Mouse (Mus musculus) left cerebral cortex, postnatal 4 days (tissue): ENCODE measurements around the gene Tm9sf1. TPM values are rescaled to one million over a fixed set of nuclear protein-coding genes. Genes with fewer than 3 reads are reported as not detected.

Experiments
- DNase-seq: peaks from one replicate; pipeline ENCODE4 v3.0.0-alpha.2; 2022
- intact Hi-C: fragments of 180-260 bp; cut with DNase I; formaldehyde crosslinking; loops from one replicate; pipeline ENCODE4 v1.15.1; 2025
- total RNA-seq, 2 experiments: library from RNA; stranded (reverse); gene quantifications; 2 replicates each; pipeline ENCODE4 v1.2.3; 2021

Gene Tm9sf1
- 10 to 100 TPM; 35.3 to 41.1 TPM for total RNA-seq

GRCm38 (mm10) chr14:55643060-55643907, at the start of gene Tm9sf1:
TSS of gene Tm9sf1 (minus strand) at chr14:55643806.
- intact Hi-C loops: no loop called here
- peak; percentile 80 for DNase-seq

DNA sequence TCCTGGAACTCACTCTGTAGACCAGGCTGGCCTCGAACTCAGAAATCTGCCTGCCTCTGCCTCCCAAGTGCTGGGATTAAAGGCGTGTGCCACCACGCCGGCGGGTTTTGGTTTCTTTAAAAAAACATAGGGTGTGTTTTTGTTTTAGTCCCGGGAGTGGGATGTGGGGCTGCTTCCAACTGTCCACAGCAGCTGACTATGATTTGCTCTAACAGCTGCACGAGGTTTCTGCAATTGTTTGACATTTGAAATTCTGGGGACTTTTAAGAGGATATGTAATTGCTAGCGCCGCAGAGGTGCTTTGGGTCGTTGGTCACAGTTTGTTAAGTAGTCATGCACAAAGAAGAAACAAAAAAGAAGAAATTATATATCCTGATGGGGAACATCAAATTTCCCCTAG, 45.8 kb upstream of the Tm9sf1 start:
- DNase-seq: no peak
- intact Hi-C loops: loop anchor here (10.0 kb wide), 1 partner anchor 215 kb away; the partner anchor contains the start of gene Sdr39u1

DNA sequence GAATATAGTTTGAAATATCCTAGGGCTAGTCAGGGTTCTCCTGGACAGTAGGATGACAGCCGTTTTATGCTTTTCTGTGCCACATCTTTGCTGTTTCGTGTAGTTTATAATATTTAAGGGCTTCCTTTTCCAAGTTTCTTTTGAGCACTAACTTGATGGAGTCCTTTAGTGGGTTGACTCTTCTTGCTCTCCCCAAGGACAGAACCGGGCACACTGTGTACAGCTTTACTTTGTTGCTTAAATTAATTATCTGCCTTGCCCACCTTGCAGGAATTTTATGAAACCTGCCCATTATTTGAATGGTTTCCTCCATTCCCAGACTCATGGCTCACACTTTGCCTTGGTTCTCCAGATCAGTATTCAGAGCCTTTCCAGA, 38.5 kb upstream of the Tm9sf1 start:
- intact Hi-C loops: loop anchor here (10.0 kb wide), 1 partner anchor 223 kb away; the partner anchor contains the start of gene Sdr39u1
- DNase-seq: no peak

GRCm38 (mm10) chr14:55681160-55682117, 37.8 kb upstream of the Tm9sf1 start, which contains the start of gene Tinf2:
TSS of gene Tinf2 (minus strand) at chr14:55681820.
- DNase-seq: peak; percentile 95
- intact Hi-C loops: loop anchor here (10.0 kb wide), 1 partner anchor 223 kb away; the partner anchor contains the start of gene Sdr39u1

DNA sequence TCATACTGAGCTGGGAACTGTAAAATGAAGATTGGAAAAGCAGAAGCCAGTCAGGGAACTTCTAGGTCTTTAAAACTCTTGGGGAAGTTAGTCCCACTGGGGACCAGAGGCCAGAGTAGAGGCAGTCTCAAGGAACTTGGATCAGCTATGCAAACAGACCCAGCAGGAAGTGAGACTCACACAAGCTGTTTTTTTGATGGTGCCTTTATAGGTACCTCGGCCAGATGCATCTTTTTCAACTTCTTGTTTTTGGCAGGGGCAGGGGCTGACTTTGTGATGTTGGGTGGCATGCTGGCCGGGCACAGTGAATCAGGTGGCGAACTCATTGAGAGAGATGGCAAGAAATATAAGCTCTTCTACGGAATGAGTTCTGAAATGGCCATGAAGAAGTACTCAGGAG, 34.0 kb upstream of the Tm9sf1 start:
- intact Hi-C loops: no loop called here
- DNase-seq: no peak

- no peak for DNase-seq
- intact Hi-C loops: no loop called here
These were observed 29.1 kb upstream of the Tm9sf1 start for GRCm38 (mm10) chr14:55672741-55673060.

DNA sequence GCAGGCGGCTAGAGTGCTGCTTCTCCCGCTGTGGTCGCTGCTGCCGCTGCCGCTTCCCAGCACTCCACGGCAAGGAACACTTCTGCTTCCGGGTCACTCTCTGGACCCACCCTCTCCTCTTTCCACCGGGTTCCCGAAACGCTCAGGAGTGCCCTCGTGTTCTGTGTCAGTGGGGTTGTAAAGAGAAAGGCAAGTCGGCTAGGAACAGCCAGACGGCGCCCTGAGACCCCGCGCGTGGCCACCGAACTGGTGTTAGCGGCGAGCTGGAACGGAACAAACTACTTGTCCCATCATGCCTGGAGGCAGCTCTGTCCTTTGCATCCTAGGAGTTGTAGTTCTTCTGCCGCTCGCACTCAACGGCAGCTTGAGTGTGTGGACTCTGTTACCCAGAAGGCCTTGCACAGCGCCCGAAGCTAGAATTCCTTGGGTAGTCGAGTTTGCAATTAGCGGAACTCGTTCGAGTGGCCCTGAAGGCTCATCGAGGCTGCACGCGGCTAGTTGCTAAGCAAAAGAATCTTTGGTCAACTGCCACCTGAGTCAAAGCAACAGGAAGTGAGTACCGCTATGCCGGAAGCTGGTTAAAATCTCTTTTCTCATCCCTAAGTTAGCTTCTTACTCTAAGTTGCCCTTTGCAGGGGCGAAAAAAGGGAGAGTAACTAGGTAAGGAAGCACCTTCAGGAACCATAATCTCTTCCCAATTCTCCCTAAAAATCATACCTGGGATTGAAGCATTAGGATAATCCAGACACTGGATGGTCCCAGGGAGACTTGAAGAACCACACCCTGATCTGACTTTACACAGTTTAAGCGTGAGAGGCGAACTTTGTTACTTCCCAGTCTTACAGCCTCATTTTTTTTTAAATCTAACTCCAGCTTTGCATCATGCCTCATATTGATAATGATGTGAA, 28.5 kb upstream of the Tm9sf1 start, which contains the start of the genes Gmpr2 and Nedd8:
Gene Gmpr2 (plus strand): TSS at position 109 of the 908 bp plus-strand sequence.
Gene Nedd8 (minus strand): TSS at position 292 of the 908 bp plus-strand sequence.
- intact Hi-C loops: no loop called here
- peak; percentile 87 for DNase-seq

GRCm38 (mm10) chr14:55671486-55671832, 27.9 kb upstream of the Tm9sf1 start:
- intact Hi-C loops: no loop called here

DNA sequence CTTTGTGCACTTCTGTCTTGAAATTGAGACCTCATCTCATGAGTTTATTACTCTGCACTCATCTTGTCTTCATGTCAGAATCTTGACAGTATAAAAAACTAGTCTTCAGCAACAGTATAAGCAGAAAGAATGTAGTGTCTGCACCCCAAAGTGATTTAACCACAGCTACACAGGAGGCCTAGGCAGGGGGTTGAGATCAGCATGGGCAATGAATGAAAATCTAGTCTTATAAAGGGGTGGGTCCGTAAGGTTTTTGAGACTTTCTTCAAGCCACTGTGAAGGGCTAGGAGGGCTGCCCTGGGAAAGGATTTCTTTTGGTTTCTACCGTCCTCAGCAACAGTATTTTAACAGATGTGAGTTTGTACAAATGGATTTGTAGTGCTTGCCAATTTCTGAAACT, 17.0 kb upstream of the Tm9sf1 start:
- intact Hi-C loops: no loop called here
- no peak for DNase-seq

More at GRCm38 (mm10) chr14:55671486-55671832, 27.9 kb upstream of the Tm9sf1 start:
- DNase-seq: no peak

DNA sequence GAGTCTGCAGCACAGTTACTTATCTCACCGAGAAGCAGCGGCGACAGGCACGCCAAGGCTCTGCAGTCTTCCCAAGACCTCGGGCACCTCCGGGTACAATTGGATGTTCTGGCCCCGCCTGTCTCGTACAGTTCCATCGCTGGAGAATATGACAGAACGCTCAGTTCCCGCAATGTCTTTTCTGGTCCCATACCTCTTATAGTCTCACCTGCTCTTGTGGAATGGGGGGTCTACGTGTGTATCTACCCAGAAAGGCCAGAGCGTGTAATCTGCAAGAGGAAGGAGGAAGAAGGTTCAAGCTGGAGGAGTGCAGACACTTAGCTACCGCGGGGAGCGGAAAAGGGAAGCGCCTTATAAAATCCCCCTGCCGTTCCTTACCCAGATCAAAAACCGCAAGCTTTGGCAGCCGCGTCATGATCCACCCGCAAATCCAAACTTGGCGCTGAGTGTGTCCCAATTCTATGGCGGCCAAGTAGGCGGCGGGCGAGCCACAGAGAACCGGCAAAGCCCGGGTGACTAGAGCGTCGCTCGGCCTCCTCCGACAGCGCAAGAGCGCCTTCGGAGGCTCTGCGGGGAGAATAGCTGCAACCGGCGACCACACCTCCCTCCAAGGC, 16.5 kb upstream of the Tm9sf1 start, which contains the start of gene Mdp1:
Gene Mdp1 (minus strand): TSS at position 549 of the 614 bp plus-strand sequence.
- intact Hi-C loops: no loop called here
- peak; percentile 78 for DNase-seq

GRCm38 (mm10) chr14:55658011-55658410, 14.4 kb upstream of the Tm9sf1 start:
- DNase-seq: no peak
- intact Hi-C loops: no loop called here

GRCm38 (mm10) chr14:55656935-55657334, 13.3 kb upstream of the Tm9sf1 start:
- no peak for DNase-seq
- intact Hi-C loops: no loop called here

- intact Hi-C loops: no loop called here
- no peak for DNase-seq
These were observed 7.9 kb upstream of the Tm9sf1 start for GRCm38 (mm10) chr14:55651528-55651927.

- no peak for DNase-seq
- intact Hi-C loops: no loop called here
These were observed 6.3 kb upstream of the Tm9sf1 start, which contains the start of gene Tssk4 for GRCm38 (mm10) chr14:55649884-55650283. TSS of gene Tssk4 (plus strand) at chr14:55650184.

DNA sequence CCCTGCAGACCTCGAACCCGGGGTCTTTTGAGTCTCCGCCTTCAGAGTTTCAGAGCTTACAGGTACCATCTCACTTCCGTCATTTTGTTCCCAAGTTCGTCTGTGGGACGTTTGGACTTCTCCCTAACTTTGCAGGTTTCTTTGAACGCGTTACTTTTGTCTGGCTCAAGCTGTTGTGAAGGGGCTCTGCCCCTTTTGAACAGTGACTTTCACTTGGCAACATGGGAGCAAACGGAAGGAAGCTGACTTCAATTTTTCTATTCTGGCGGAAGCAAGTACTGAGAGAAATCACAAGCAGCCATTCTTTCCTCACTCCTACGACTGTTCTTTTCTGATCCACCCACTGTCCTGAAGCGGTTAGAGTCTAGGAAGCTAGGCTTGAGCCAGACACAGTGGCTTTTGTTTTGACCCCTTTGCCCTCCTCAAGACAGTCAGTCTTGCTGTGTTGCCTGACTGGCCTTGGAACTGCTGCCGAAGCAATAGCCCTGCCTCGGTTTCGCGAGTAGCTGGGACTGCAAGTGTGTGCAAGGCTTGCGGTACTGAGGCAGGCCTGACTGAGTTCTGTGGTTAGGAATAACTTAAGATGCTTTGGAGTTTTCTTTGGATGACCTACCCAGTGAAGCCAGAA, 769 bp upstream of the Tm9sf1 start:
- DNase-seq: no peak
- intact Hi-C loops: no loop called here

GRCm38 (mm10) chr14:55642679-55643059, 937 bp downstream of the Tm9sf1 start:
- no peak for DNase-seq
- intact Hi-C loops: no loop called here

GRCm38 (mm10) chr14:55641291-55641690, 2.3 kb downstream of the Tm9sf1 start:
- intact Hi-C loops: no loop called here
- no peak for DNase-seq

DNA sequence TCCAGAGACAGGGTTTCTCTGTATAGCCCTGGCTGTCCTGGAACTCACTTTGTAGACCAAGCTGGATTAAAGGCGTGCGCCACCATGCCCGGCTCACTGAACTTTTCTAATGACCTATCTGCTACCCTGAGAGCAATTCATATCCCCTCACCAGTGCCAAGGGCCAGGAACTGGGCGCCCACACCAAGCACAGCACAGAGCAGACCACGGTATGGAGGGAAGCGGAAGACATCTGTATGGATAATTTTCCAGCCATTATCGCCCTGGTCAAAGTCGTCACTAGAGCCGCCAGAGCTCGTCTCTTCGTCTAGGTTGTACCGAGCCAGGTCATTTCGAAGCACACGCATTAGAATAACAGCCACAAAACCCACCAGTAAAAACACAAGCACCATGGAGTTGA, 2.8 kb downstream of the Tm9sf1 start:
- intact Hi-C loops: no loop called here
- DNase-seq: no peak

DNA sequence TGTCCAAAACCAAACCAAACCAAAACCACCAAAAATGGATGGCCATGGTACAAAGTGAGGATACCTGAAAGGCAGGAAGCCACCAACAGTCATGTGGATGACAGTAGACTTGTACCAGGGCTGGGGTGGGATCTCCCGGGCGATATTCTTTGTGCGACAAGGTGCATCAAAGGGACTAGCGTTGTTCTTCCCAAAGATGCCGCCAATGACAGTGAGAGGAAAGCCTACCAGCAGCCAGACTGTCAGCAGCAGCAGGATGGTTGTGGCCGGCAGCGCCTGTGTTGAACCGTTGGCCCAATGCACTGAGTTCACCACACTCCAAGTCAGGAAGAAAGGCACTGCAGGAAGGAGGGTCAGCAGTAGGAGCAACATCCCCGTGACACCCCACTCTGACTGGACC, 5.8 kb downstream of the Tm9sf1 start, which contains the start of gene Gm49378:
Gene Gm49378 (minus strand): TSS at position 101 of the 400 bp plus-strand sequence.
- DNase-seq: no peak
- intact Hi-C loops: no loop called here
